In genomic region chr10:23569386-23569785, GRCm38 (mm10) we compare ENCODE assay signal across 22 mouse cellular contexts.
DNase-seq lines count a peak whose midpoint lies in the region; TF ChIP-seq lines count a peak whose summit lies in the region.
"Had no signal": no experiment of that assay in that cellular context is flagged by ENCODE, and none has a peak within 500 bp of the region (broad histone marks: within the 10 kb centered on the region; RNA-seq: fewer than 3 reads in every experiment).

No protein-coding gene starts in this region.

- TF ChIP-seq CTCF in C2C12 (IDR thresholded peaks at IDR 0.05; ENCODE audit: control insufficient read depth, insufficient read depth, insufficient read length), result no peak

- H3K79me2 ChIP-seq in C2C12 (ENCODE audit: control insufficient read depth, insufficient read depth) (no peaks in the 10 kb centered on the region), myocyte (ENCODE audit: control insufficient read depth, insufficient read depth) (no peaks in the 10 kb centered on the region)

- H3ac ChIP-seq in C2C12 (ENCODE audit: control insufficient read depth, insufficient read length, low read depth) (no peak overlapping the region), myocyte (ENCODE audit: control insufficient read depth, insufficient read length) (no peak overlapping the region)

- H3K4me2 ChIP-seq in myocyte (ENCODE audit: low read depth), result peak overlapping the region; percentile 19
- H3K4me2 ChIP-seq: embryonic facial prominence, embryonic 12.5 days; forebrain, embryonic 12.5 days had no signal

- H3K4me3 ChIP-seq in C2C12 (ENCODE audit: insufficient read depth, poor library complexity, severe bottlenecking), result no peak overlapping the region
- no peak overlapping the region for H3K4me3 ChIP-seq in myocyte
- H3K4me3 ChIP-seq: embryonic facial prominence, embryonic 10.5 days; embryonic facial prominence, embryonic 12.5 days; erythroblast, embryonic 14.5 days; forebrain, embryonic 10.5 days; forebrain, embryonic 12.5 days had no signal

- H3K79me3 ChIP-seq in C2C12 (ENCODE audit: low read depth), result no peaks in the 10 kb centered on the region

- no peak for TF ChIP-seq POLR2A in myocyte (IDR thresholded peaks at IDR 0.05; ENCODE audit: insufficient read length, low read depth)

- DNase-seq in brain, adult 2 months (ENCODE audit: low read depth, low spot score), result peak; percentile 7
- DNase-seq in ovary, postnatal 36 days (ENCODE audit: low spot score), result no peak
- DNase-seq in right cerebral cortex, postnatal 36 days (ENCODE audit: low spot score in 2 of 2), result no peak
- DNase-seq in cerebellum, adult 8-10 months, result no peak
- DNase-seq in right cerebral cortex, adult 2 months (ENCODE audit: low spot score in 2 of 2), result no peak
- DNase-seq: adrenal gland, adult 8-10 months; adrenal gland, postnatal 14 days; adrenal gland, postnatal 36 days; B cell, adult 2 months; cerebellum, adult 11 months; cerebellum, adult 18-20 months; cerebellum, adult 9-10 months; cerebellum, postnatal 10 days; cerebellum, postnatal 25 days had no signal

- H3K27me3 ChIP-seq in C2C12 (ENCODE audit: control insufficient read depth, insufficient read depth, insufficient read length) (no peaks in the 10 kb centered on the region), myocyte (ENCODE audit: control insufficient read depth, insufficient read depth, insufficient read length) (no peaks in the 10 kb centered on the region)
- H3K27me3 ChIP-seq: embryonic facial prominence, embryonic 12.5 days; forebrain, embryonic 12.5 days; Patski had no signal

- H3K36me3 ChIP-seq in C2C12 (ENCODE audit: control insufficient read depth, insufficient read depth) (peaks cover 4% of the 10 kb centered on the region), myocyte (ENCODE audit: control insufficient read depth, insufficient read depth) (no peaks in the 10 kb centered on the region)
- H3K36me3 ChIP-seq: embryonic facial prominence, embryonic 10.5 days; embryonic facial prominence, embryonic 12.5 days; forebrain, embryonic 10.5 days; forebrain, embryonic 12.5 days had no signal

TF ChIP-seq in C2C12, 6 proteins besides CTCF, POLR2A, EP300 and RAD21:
- TF ChIP-seq USF1 (IDR thresholded peaks at IDR 0.05; ENCODE audit: low read depth) (no peak), MYOG (IDR thresholded peaks at IDR 0.05; ENCODE audit: control insufficient read depth, extremely low read depth, insufficient read length) (no peak), FOSL1 (IDR thresholded peaks at IDR 0.05; ENCODE audit: insufficient read depth, low read length, poor library complexity, severe bottlenecking) (peak; percentile 47), CEBPB (IDR thresholded peaks at IDR 0.05; ENCODE audit: low read depth) (peak; percentile 15)

TF ChIP-seq in myocyte, 11 proteins besides CTCF, POLR2A, EP300 and RAD21:
- TF ChIP-seq POLR2AphosphoS2 (IDR thresholded peaks at IDR 0.05; ENCODE audit: insufficient read length, low read depth), result no peak
- TF ChIP-seq E2F4 (IDR thresholded peaks at IDR 0.05; ENCODE audit: insufficient read depth), result no peak
- TF ChIP-seq CEBPB (IDR thresholded peaks at IDR 0.05; ENCODE audit: insufficient read depth, poor library complexity, severe bottlenecking), result no peak
- TF ChIP-seq SRF (IDR thresholded peaks at IDR 0.05; ENCODE audit: control insufficient read depth, insufficient read length, low read depth), result no peak
- no peak for TF ChIP-seq REST (IDR thresholded peaks at IDR 0.05; ENCODE audit: insufficient read depth, insufficient read length)
- TF ChIP-seq MYOG (IDR thresholded peaks at IDR 0.05; ENCODE audit: control insufficient read depth in 1 of 3, insufficient read depth in 1 of 3, insufficient read length in 2 of 3, low read depth in 2 of 3), result no peak
- TF ChIP-seq TCF12 (IDR thresholded peaks at IDR 0.05; ENCODE audit: insufficient read depth, poor library complexity, severe bottlenecking), result no peak
- TF ChIP-seq TCF3 (IDR thresholded peaks at IDR 0.05; ENCODE audit: insufficient read length, low read depth), result no peak
- no peak for TF ChIP-seq MYOD1 (IDR thresholded peaks at IDR 0.05; ENCODE audit: control insufficient read depth in 1 of 3, insufficient read length in 2 of 3, low read depth in 2 of 3)
- TF ChIP-seq USF1 (IDR thresholded peaks at IDR 0.05; ENCODE audit: low read depth), result no peak
- TF ChIP-seq MAX (IDR thresholded peaks at IDR 0.05; ENCODE audit: low read depth), result no peak
